Mouse (Mus musculus): ENCODE measurements around the gene Rab11fip3.
A peak's percentile ranks its signal among the peaks of the same experiment; 100 is the strongest.
"Not testable (repeated sequence)": the region's sequence is repeated elsewhere in the genome, so short reads cannot be mapped to it uniquely, and the experiment has no call there.

The Rab11fip3 gene

GRCm38 (mm10) chr17:26068831-26069739, at the start of gene Rab11fip3:
Rab11fip3 (minus strand) TSS chr17:26069555.
- DNase-seq, result peak; percentile 82

GRCm38 (mm10) chr17:26116503-26117258, 47.3 kb upstream of the Rab11fip3 start:
- no peak for DNase-seq

GRCm38 (mm10) chr17:26115956-26116487, 46.7 kb upstream of the Rab11fip3 start:
- DNase-seq, result no peak

GRCm38 (mm10) chr17:26115205-26115898, 46.0 kb upstream of the Rab11fip3 start:
- DNase-seq, result no peak

- DNase-seq, result peak; percentile 12
Observed at GRCm38 (mm10) chr17:26114461-26114860, 45.1 kb upstream of the Rab11fip3 start.

GRCm38 (mm10) chr17:26114061-26114460, 44.7 kb upstream of the Rab11fip3 start:
- DNase-seq, result no peak

GRCm38 (mm10) chr17:26113181-26113948, 44.0 kb upstream of the Rab11fip3 start, which contains the start of gene Tmem8:
Tmem8 (plus strand) TSS chr17:26113299.
- peak; percentile 86 for DNase-seq

- DNase-seq, result no peak
Observed at GRCm38 (mm10) chr17:26112751-26113150, 43.4 kb upstream of the Rab11fip3 start.

GRCm38 (mm10) chr17:26111722-26112121, 42.4 kb upstream of the Rab11fip3 start:
- peak; percentile 38 for DNase-seq

GRCm38 (mm10) chr17:26111024-26111423, 41.7 kb upstream of the Rab11fip3 start:
- DNase-seq, result no peak

GRCm38 (mm10) chr17:26110156-26110555, 40.8 kb upstream of the Rab11fip3 start:
- DNase-seq, result no peak

- DNase-seq, result no peak
Observed at GRCm38 (mm10) chr17:26105619-26106018, 36.3 kb upstream of the Rab11fip3 start.

- DNase-seq, result no peak
Observed at GRCm38 (mm10) chr17:26101478-26101877, 32.1 kb upstream of the Rab11fip3 start.

GRCm38 (mm10) chr17:26100166-26100565, 30.8 kb upstream of the Rab11fip3 start:
- DNase-seq, result no peak

GRCm38 (mm10) chr17:26099316-26099715, 30.0 kb upstream of the Rab11fip3 start:
- DNase-seq, result not testable (repeated sequence)

GRCm38 (mm10) chr17:26098461-26098860, 29.1 kb upstream of the Rab11fip3 start:
- no peak for DNase-seq

- peak; percentile 72 for DNase-seq
Observed at GRCm38 (mm10) chr17:26095121-26095740, 25.9 kb upstream of the Rab11fip3 start, which contains the start of gene Nme4. Nme4 (minus strand) TSS chr17:26095602.

- DNase-seq, result no peak
Observed at GRCm38 (mm10) chr17:26094531-26095110, 25.3 kb upstream of the Rab11fip3 start.

- peak; percentile 86 for DNase-seq
Observed at GRCm38 (mm10) chr17:26089905-26090632, 20.7 kb upstream of the Rab11fip3 start, which contains the start of gene Decr2. Decr2 (minus strand) TSS chr17:26090337.

- DNase-seq, result no peak
Observed at GRCm38 (mm10) chr17:26087059-26087564, 17.8 kb upstream of the Rab11fip3 start.
